Mouse (Mus musculus) embryo, embryonic 11 days (tissue): Measurements from ENCODE around the gene Tes3-ps.

Source experiments
- DNase-seq: peaks from one replicate; pipeline ENCODE4 v3.0.0-alpha.2; 2015

Gene Tes3-ps

GRCm38 (mm10) chr13:49492376-49493368 is at the start of gene Tes3-ps:
Tes3-ps (plus strand) TSS chr13:49493318.
- no peak for DNase-seq

GRCm38 (mm10) chr13:49444451-49444850 is 48.7 kb upstream of the Tes3-ps start:
- no peak for DNase-seq

GRCm38 (mm10) chr13:49449318-49449749 is 43.8 kb upstream of the Tes3-ps start:
- DNase-seq: peak; percentile 83

GRCm38 (mm10) chr13:49460276-49460675 is 32.8 kb upstream of the Tes3-ps start:
- no peak for DNase-seq

GRCm38 (mm10) chr13:49460692-49461414 is 32.3 kb upstream of the Tes3-ps start:
- DNase-seq: no peak

- no peak for DNase-seq
Observed at GRCm38 (mm10) chr13:49461458-49462132, 31.5 kb upstream of the Tes3-ps start.

GRCm38 (mm10) chr13:49462921-49463320 is 30.2 kb upstream of the Tes3-ps start:
- no peak for DNase-seq

- DNase-seq: no peak
Observed at GRCm38 (mm10) chr13:49465875-49466274, 27.2 kb upstream of the Tes3-ps start.

GRCm38 (mm10) chr13:49466393-49467075 is 26.6 kb upstream of the Tes3-ps start:
- peak; percentile 37 for DNase-seq

- peak; percentile 44 for DNase-seq
Observed at GRCm38 (mm10) chr13:49467585-49467984, 25.5 kb upstream of the Tes3-ps start.

- no peak for DNase-seq
Observed at GRCm38 (mm10) chr13:49469002-49469401, 24.1 kb upstream of the Tes3-ps start.

- no peak for DNase-seq
Observed at GRCm38 (mm10) chr13:49470319-49470718, 22.8 kb upstream of the Tes3-ps start.

- no peak for DNase-seq
Observed at GRCm38 (mm10) chr13:49470806-49471205, 22.3 kb upstream of the Tes3-ps start.

- no peak for DNase-seq
Observed at GRCm38 (mm10) chr13:49471981-49472675, 21.0 kb upstream of the Tes3-ps start.

- DNase-seq: no peak
Observed at GRCm38 (mm10) chr13:49472676-49473005, 20.5 kb upstream of the Tes3-ps start.

- no peak for DNase-seq
Observed at GRCm38 (mm10) chr13:49477887-49478286, 15.2 kb upstream of the Tes3-ps start.

GRCm38 (mm10) chr13:49478851-49479374 is 14.2 kb upstream of the Tes3-ps start:
- no peak for DNase-seq

GRCm38 (mm10) chr13:49479399-49479798 is 13.7 kb upstream of the Tes3-ps start:
- DNase-seq: no peak

GRCm38 (mm10) chr13:49480057-49480456 is 13.1 kb upstream of the Tes3-ps start:
- no peak for DNase-seq

GRCm38 (mm10) chr13:49480551-49480950 is 12.6 kb upstream of the Tes3-ps start:
- DNase-seq: no peak

GRCm38 (mm10) chr13:49485388-49485787 is 7.7 kb upstream of the Tes3-ps start:
- no peak for DNase-seq

- DNase-seq: no peak
Observed at GRCm38 (mm10) chr13:49504510-49504909, 11.4 kb downstream of the Tes3-ps start, which contains the start of gene Ecm2. Ecm2 (plus strand) TSS chr13:49504810.
